In the genomic region with DNA sequence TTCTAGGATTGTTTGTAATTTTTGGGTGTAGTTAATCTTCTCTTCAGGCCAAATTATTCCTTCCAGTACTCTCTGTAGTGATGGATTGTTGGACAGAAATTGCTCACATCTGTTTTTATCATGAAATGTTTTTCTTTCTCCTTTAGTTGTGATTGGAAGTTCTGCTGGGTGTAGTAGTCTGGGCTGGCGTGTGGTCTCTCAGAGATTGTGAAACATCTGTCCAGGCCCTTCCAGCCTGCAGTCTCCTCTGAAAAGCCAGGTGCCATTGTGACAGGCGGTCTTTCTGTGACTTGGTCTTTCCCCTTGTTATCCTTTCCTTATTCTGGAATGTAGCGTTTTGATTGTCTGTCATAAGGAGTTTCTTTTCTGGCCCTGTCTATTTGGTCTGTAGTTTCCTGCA, we compare ENCODE assay signal across 20 mouse cellular contexts. TPM values are rescaled to one million over a fixed set of nuclear protein-coding genes. Genes with fewer than 3 reads are reported as not detected.
DNase-seq lines count a peak whose midpoint lies in the region; ATAC-seq lines count a peak whose summit lies in the region.
"Had no signal": no experiment of that assay in that cellular context is flagged by ENCODE, and none has a peak within 500 bp of the region (broad histone marks: within the 10 kb centered on the region; RNA-seq: fewer than 3 reads in every experiment).

No protein-coding gene starts in this region.

- H3K4me1 ChIP-seq in heart, embryonic 10.5 days, result peaks cover 2% of the 10 kb centered on the region; the same call in 1 of the 2 replicates
- H3K4me1 ChIP-seq in heart, embryonic 12.5 days (replicated peaks), result 0 out of 2 replicates have a peak, but pooled peaks cover 2% of the 10 kb centered on the region
- no peaks in the 10 kb centered on the region for H3K4me1 ChIP-seq in midbrain, embryonic 16.5 days (ENCODE audit: control insufficient read depth, insufficient read depth, low read length)
- H3K4me1 ChIP-seq: heart, embryonic 15.5 days; hindbrain, embryonic 12.5 days; hindbrain, embryonic 15.5 days had no signal

- H3K4me2 ChIP-seq in heart, embryonic 12.5 days, result no peak overlapping the region
- no peak overlapping the region for H3K4me2 ChIP-seq in midbrain, embryonic 16.5 days (ENCODE audit: low read length)
- H3K4me2 ChIP-seq: heart, embryonic 11.5 days; heart, embryonic 15.5 days; hindbrain, embryonic 12.5 days; hindbrain, embryonic 15.5 days had no signal

- no peak overlapping the region for H3K9ac ChIP-seq in heart, embryonic 12.5 days
- no peak overlapping the region for H3K9ac ChIP-seq in midbrain, embryonic 16.5 days (ENCODE audit: low read depth, low read length)
- H3K9ac ChIP-seq: forebrain, postnatal 0 days; heart, embryonic 15.5 days; hindbrain, embryonic 12.5 days; hindbrain, embryonic 15.5 days had no signal

- peak; percentile 93 for DNase-seq in heart, adult 11 months
- no peak for DNase-seq in heart, embryonic 10.5 days (ENCODE audit: low spot score)
- peak; percentile 5 to 22 for DNase-seq in heart, adult 9 months (ENCODE audit: low spot score in 2 of 2)
- DNase-seq in fibroblast of lung, adult 2 months (ENCODE audit: low read depth), result peak; percentile 7
- DNase-seq: adrenal gland, postnatal 10 days; adrenal gland, postnatal 36 days; cerebellum, adult 18-20 months; cerebellum, adult 9-10 months; cerebellum, postnatal 14 days; forebrain, postnatal 0 days; kidney, adult 2 months had no signal

- 74% methylated on average over 3 of the region's 3 CpGs for WGBS in heart, embryonic 10.5 days
- WGBS in heart, embryonic 12.5 days, result 61% methylated on average over 3 of the region's 3 CpGs
- WGBS in midbrain, embryonic 16.5 days, result 83% methylated on average over 3 of the region's 3 CpGs

- H3K27me3 ChIP-seq in heart, embryonic 10.5 days (ENCODE audit: insufficient read depth, poor library complexity, severe bottlenecking), result no peaks in the 10 kb centered on the region
- no peaks in the 10 kb centered on the region for H3K27me3 ChIP-seq in heart, embryonic 12.5 days (replicated peaks)
- no peaks in the 10 kb centered on the region for H3K27me3 ChIP-seq in midbrain, embryonic 16.5 days (ENCODE audit: control insufficient read depth, insufficient read depth, low read depth, low read length)
- H3K27me3 ChIP-seq: heart, embryonic 15.5 days; hindbrain, embryonic 12.5 days; hindbrain, embryonic 15.5 days; Patski had no signal

- H3K27ac ChIP-seq in heart, embryonic 10.5 days, result no peak overlapping the region
- no peak overlapping the region for H3K27ac ChIP-seq in heart, embryonic 12.5 days (ENCODE audit: poor library complexity, severe bottlenecking)
- H3K27ac ChIP-seq in midbrain, embryonic 16.5 days (ENCODE audit: low read length), result no peak overlapping the region
- H3K27ac ChIP-seq: heart, embryonic 15.5 days; hindbrain, embryonic 12.5 days; hindbrain, embryonic 15.5 days had no signal

- no peaks in the 10 kb centered on the region for H3K36me3 ChIP-seq in heart, embryonic 10.5 days
- no peaks in the 10 kb centered on the region for H3K36me3 ChIP-seq in heart, embryonic 12.5 days
- H3K36me3 ChIP-seq in midbrain, embryonic 16.5 days (ENCODE audit: control insufficient read depth, insufficient read depth, low read length), result no peaks in the 10 kb centered on the region
- H3K36me3 ChIP-seq: heart, embryonic 15.5 days; hindbrain, embryonic 15.5 days had no signal

- no peak overlapping the region for H3K4me3 ChIP-seq in heart, embryonic 10.5 days
- H3K4me3 ChIP-seq in heart, embryonic 12.5 days, result no peak overlapping the region
- no peak overlapping the region for H3K4me3 ChIP-seq in midbrain, embryonic 16.5 days (ENCODE audit: low read depth, low read length)
- H3K4me3 ChIP-seq: heart, embryonic 15.5 days; hindbrain, embryonic 12.5 days; hindbrain, embryonic 15.5 days had no signal

- no peaks in the 10 kb centered on the region for H3K9me3 ChIP-seq in heart, embryonic 10.5 days
- no peaks in the 10 kb centered on the region for H3K9me3 ChIP-seq in heart, embryonic 12.5 days (replicated peaks)
- no peaks in the 10 kb centered on the region for H3K9me3 ChIP-seq in midbrain, embryonic 16.5 days (replicated peaks; ENCODE audit: control insufficient read depth, low read length, poor library complexity, severe bottlenecking)
- H3K9me3 ChIP-seq: heart, embryonic 15.5 days; hindbrain, embryonic 12.5 days; hindbrain, embryonic 15.5 days had no signal

- ATAC-seq in heart, embryonic 12.5 days (ENCODE audit: insufficient number of reproducible peaks, low FRiP score), result no peak
- no peak for ATAC-seq in midbrain, embryonic 16.5 days
- ATAC-seq: forebrain, embryonic 14.5 days; forebrain, postnatal 0 days; intestine, postnatal 0 days; Patski had no signal

RNA-seq across cellular contexts. Expression of a gene that starts 18.6 kb away (rescaled TPM):
- 25.8 and 29.6 TPM in 2 replicates for polyA plus RNA-seq in heart, embryonic 10.5 days (2016; fragmentation: Nextera tagmentation; extraction: Ambion mirVana)
- 35.3 and 35.7 TPM in 2 replicates for polyA plus RNA-seq in heart, embryonic 12.5 days (2016; fragmentation: Nextera tagmentation; extraction: Ambion mirVana)
- polyA plus RNA-seq in midbrain, embryonic 16.5 days (2015; fragmentation: Nextera tagmentation; extraction: Ambion mirVana), result 66.9 and 67.8 TPM in 2 replicates

RNA-seq across cellular contexts. Expression of a gene that starts 55.2 kb away (rescaled TPM):
- polyA plus RNA-seq in heart, embryonic 10.5 days (2016; fragmentation: Nextera tagmentation; extraction: Ambion mirVana), result 3.5 and 4.1 TPM in 2 replicates
- 4.5 and 5.3 TPM in 2 replicates for polyA plus RNA-seq in heart, embryonic 12.5 days (2016; fragmentation: Nextera tagmentation; extraction: Ambion mirVana)
- 8.2 TPM in 2 replicates for polyA plus RNA-seq in midbrain, embryonic 16.5 days (2015; fragmentation: Nextera tagmentation; extraction: Ambion mirVana)
